Mouse (Mus musculus) heart, adult 2 months (tissue): ENCODE measurements around the gene Ctdspl.

ENCODE experiments used
- CTCF ChIP-seq: fragments of 200-600 bp; IDR thresholded peaks from 2 replicates; pipeline ENCODE4 v1.8.1; 2022; ENCODE audit warnings: antibody characterized with exemption, mild to moderate bottlenecking, moderate library complexity
- POLR2A ChIP-seq: fragments of 200-500 bp; IDR thresholded peaks from 2 replicates; pipeline ENCODE4 v1.6.1; 2011; ENCODE audit warnings: mild to moderate bottlenecking, low read depth, low read length, control low read depth; ENCODE audit not compliant: insufficient read depth

DNA sequence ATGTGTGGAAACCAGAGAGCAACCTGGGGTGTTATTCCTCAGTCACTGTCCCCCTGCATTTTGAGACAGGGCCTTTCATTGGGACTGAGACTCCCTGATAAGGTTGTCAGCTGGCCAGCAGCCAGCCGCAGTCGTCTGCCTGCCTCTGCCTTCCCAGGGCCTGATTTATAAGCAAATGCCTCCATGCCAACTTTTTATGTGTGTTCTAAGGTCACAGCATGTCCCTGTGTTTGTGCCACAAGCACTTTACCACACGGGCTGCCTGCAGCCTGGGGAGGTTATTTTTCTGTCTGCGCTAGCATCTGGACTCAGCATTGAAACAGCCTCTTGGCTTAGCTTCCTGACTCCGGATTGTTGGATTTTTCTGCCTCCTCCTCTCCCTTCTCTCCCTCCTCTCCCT lies 47.9 kb downstream of the Ctdspl start:
- TF ChIP-seq POLR2A = no peak
- TF ChIP-seq CTCF = no peak
